Mouse (Mus musculus) telencephalon, adult 2 months (tissue): ENCODE results near the gene Smarcb1.
A peak's percentile ranks its signal among the peaks of the same experiment; 100 is the strongest.

Experiments
- DNase-seq: peaks from one replicate; pipeline ENCODE4 v3.0.0-alpha.2; 2011; ENCODE audit warnings: low read depth, low spot score

Gene Smarcb1

DNA sequence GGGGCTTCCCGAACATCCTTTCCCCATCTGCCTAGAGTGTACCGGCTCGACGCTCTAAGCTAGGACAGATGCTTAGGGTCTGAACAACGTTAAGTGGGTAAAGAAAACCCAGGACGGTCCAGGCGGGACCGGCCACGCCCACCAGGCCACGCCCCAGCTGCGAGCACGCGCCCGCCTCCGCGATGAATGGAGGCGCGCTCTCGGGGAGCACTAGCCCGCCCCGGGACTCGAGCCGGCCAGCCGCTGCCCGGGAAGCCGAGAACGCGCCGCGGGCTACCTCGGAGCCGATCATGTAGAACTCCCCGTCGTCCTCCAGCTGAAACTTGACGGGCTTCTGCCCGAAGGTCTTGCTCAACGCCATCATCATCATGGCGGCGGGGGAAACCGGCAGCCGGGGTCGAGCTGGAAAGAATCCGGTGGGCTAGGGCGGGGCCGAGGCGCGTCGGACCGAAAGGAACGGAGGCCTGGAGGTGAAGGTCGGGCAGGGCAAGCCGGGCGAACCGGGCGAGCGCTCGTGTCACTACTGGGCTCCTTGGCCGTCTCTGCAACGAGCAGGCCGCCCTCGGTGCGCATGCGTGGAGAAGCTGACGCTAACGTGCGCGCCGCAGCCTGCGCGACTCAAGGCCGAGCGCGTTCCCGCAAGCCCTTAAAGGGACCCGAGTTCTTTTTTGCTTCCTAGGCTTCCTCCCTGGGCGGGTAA lies at the start of gene Smarcb1:
Gene Smarcb1, minus strand, starts transcription at position 592 of the 700 bp plus-strand sequence.
- DNase-seq: peak; percentile 92

DNA sequence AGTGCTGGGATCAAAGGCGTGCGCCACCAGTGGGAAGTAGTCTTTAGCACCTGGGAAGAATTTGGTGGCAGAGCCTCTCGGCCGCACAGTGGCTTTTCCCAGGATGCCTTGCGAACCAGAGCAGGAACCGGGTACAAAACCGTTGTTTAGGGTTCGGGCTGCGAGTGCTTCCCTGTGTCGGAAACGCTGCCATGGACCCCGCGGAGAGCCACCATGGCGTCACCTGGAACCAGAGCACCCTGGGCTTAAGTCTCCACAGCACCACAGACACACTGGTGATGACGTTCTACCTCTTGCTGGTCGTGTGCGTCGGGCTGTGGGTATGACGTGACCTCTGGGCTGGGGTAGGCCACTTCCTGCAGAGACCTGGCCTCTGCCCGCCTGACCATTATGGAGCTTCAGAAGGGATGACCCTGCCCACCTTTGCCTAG lies 33.0 kb upstream of the Smarcb1 start, which contains the start of gene Gm5134:
Gene Gm5134, plus strand, starts transcription at position 134 of the 431 bp plus-strand sequence.
- DNase-seq: no peak

DNA sequence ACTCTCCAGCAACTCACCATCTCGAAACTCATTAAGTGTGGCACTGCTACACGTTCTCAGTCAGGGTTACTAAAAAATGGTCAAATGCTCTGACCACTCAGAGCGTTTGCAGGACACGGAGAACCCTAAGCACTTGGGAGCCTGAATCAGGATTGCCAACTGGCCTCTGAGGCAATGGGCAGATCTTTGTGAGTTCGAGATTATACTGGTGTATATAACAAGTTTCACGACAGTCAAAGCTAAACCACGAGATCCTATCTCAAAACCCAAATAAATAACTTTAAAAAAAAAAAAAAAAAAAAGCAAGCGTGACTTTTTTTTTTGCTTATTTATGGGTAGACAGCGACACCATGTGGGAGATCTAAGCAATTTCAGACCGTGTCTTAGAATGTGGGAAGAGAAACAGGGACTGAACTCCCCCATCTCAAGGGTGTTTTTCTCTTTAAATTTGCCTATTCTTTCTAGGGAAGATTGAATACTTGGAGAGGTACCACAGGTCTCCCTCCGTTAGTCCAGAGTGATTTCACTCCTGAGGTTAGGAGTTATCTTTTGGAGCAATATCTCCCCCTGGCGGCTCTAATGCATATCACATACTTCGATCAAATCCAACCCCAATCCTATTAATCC lies 30.1 kb upstream of the Smarcb1 start:
- DNase-seq: no peak

- DNase-seq: no peak
Observed at GRCm38 (mm10) chr10:75950791-75951210, 29.4 kb upstream of the Smarcb1 start.

DNA sequence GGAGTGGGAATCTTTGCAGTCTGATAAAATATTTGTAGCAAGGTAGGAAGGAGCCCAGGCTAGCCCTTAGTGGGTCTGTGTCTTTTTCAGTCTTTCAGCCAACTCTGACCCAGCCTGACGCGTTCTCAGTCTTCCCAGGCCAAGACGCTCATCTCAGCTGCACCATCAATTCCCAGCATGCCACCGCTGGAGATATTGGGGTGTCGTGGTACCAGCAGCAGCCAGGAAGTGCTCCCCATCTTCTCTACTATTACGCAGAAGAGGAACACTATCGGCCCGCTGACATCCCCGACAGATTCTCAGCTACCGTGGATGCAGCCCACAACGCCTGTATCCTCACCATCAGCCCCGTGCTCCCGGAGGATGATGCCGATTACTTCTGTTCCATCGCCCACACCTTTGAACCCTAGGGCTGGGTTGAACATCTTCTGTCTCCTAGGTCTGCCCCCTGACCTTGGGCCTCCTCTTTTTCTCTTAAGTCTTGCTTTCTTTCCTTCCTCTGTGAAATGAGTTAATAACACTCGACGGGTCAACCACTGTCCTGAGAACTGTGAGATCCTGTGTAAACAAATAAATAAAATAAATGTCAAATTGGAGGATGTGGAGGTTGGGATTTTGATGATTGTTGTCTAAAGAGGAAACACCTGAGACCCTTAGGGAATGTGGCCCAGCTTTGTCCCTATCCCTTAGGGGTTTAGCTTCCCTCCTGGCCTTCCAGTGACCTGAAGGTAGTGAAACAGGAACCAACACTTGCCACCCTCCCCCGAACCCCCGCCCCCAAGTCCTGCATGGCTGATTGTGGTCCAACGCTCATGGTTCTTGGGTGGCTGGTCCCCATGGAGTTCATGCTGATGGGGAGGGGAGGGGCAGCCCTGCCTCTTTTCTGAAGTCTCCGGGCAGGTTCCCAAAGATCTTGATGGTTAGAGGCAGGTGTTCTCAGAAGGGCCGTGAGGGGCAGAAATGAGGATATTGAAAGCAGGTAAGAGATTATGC lies 27.9 kb upstream of the Smarcb1 start:
- no peak for DNase-seq

DNA sequence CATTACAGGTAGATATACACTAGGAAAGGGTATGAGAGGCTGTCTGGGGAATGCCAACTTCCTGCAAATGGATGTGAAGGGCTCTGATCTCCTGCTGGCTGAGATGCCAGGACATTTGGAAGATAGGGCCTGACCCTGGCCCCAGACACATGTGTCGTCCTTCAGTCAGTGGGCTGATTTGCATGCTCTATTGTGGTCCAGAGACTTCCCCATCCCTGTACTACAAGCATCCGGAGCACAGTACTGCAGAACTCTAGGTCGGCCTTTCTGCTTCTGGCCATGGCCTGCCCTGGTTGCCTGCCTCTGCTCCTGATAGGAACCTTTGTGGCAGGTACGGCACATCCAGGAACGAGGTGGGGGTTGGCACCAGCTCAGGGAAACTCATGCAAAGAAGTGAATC lies 26.7 kb upstream of the Smarcb1 start:
- no peak for DNase-seq

DNA sequence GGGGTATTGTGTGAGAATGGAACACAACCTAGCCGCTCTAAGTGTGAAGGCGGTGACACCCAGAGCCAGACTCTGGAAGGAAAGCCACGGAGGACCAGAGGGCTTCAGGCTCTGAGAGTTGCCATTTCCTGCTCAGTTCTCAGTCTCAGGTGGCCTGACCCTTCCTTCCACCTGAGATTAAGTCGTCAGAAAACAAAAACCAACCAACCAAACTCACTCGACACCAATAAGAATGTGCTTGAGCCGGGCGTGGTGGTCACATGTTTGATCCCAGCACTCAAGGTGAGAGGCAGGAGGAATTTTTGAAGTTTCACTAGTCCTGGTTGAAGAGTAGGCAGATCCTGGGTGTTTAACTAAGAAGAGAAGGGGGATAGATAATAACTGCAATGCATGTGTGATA lies 24.5 kb upstream of the Smarcb1 start:
- no peak for DNase-seq

GRCm38 (mm10) chr10:75945213-75945612 lies 23.8 kb upstream of the Smarcb1 start:
- DNase-seq: no peak

- peak; percentile 38 for DNase-seq
Observed at GRCm38 (mm10) chr10:75944066-75944772, 22.8 kb upstream of the Smarcb1 start.

GRCm38 (mm10) chr10:75942736-75943477 lies 21.5 kb upstream of the Smarcb1 start, which contains the start of gene Vpreb3:
TSS of gene Vpreb3 (plus strand) at chr10:75943057.
- no peak for DNase-seq

GRCm38 (mm10) chr10:75941042-75941824 lies 19.8 kb upstream of the Smarcb1 start:
- no peak for DNase-seq

GRCm38 (mm10) chr10:75940520-75940919 lies 19.1 kb upstream of the Smarcb1 start, which contains the start of gene Gm867:
TSS of gene Gm867 (minus strand) at chr10:75940672.
- DNase-seq: no peak

- peak; percentile 29 for DNase-seq
Observed at GRCm38 (mm10) chr10:75939481-75940234, 18.2 kb upstream of the Smarcb1 start.

GRCm38 (mm10) chr10:75937851-75938643 lies 16.6 kb upstream of the Smarcb1 start:
- DNase-seq: no peak

GRCm38 (mm10) chr10:75936909-75937667 lies 15.7 kb upstream of the Smarcb1 start:
- no peak for DNase-seq

DNA sequence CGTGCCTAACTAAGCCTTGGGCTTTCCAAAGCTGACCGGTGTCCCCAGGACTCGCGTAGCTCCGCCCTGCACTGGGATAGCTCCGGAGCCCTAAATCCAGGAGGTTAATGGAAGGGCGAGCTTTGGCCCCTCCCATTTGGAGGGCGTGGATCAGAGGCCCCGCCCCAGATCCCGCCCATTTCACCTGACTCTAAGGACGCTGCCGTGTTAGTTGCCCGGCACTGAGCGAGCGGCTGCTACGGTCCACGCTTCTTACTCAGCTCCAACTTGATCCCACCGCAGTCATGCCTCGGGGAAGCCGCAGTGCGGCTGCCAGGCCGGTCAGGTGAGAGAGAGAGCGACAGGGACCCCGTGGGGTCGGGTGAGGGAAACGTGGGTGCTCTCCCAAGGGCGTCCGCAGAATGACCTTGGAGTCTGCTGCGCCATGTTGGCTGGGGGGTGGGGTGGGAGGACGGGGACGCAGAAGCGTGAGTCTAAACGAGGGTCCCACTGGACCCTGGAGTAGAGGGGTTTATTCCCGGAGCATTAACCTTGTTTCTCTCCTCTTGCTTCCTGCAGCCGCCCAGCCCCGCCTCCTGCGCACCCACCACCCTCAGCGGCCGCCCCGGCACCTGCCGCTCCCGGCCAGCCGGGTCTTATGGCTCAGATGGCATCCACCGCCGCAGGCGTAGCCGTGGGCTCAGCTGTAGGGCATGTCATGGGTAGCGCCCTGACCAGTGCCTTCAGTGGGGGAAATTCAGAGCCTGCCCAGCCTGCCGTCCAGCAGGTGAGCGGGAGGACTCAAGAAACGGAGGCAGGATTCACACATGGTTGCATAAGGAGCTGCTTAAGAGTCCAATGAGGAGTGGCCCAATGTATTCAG lies 14.5 kb upstream of the Smarcb1 start, which contains the start of gene Mmp11:
Gene Mmp11, minus strand, starts transcription at position 817 of the 862 bp plus-strand sequence.
- peak; percentile 80 for DNase-seq
